Mouse (Mus musculus) liver, adult 2 months (tissue): ENCODE measurements at regions not wholly inside any gene's neighbourhood (a gene's known extent, or its start where the extent isn't known, plus 50 kb on each side); places are given as distances from the start of the nearest gene placed in this dataset.

Experiments used
- CTCF ChIP-seq: fragments of 200-500 bp; IDR thresholded peaks from 2 replicates; pipeline ENCODE4 v1.5.1; 2011; ENCODE audit warnings: low read depth, low read length, control low read depth
- POLR2A ChIP-seq: fragments of 200-500 bp; IDR thresholded peaks from 2 replicates; pipeline ENCODE4 v1.6.1; 2011; ENCODE audit warnings: low read length, control low read depth; ENCODE audit not compliant: insufficient read depth; ENCODE audit errors: extremely low read depth

DNA sequence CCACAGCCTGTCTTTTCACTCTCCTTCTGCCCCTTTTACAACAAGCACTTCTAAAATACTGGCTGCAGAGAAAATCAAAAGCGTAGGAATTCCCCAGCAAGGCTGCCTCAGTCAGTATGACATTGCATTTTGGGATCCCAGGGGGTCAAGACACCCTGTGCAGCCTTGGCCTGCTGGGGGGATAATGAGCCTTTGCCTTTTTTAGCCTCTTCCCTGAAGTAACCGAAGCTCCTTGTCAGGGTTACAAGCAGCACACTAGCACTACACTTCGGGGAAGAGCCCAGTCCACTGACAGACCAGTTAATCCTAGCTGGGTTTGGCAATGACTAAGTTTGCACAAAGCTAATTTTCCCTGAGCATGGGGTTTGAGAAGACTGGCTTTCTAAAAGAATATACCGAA is 207.7 kb upstream of the 1700056E22Rik start:
- TF ChIP-seq CTCF (no peak), POLR2A (no peak)
